Mouse (Mus musculus) heart, adult 2 months (tissue): ENCODE data around the gene Tacr2. TPM values are rescaled to one million over a fixed set of nuclear protein-coding genes. Genes with fewer than 3 reads are reported as not detected.

Source experiments
- DNase-seq, 2 experiments: peaks; one replicate each; pipeline ENCODE4 v3.0.0; 2021
- H3K27ac ChIP-seq: fragments of 200-600 bp; 2 replicates; pipeline ENCODE4 v1.8.1; 2022
- H3K27me3 ChIP-seq: fragments of 200-500 bp; 2 replicates; pipeline ENCODE4 v1.6.1; 2012; ENCODE audit warnings: mild to moderate bottlenecking, low read length, inconsistent platforms, mixed read lengths; ENCODE audit not compliant: control insufficient read depth, insufficient read depth
- H3K36me3 ChIP-seq: fragments of 200-500 bp; 2 replicates; pipeline ENCODE4 v1.6.1; 2012; ENCODE audit warnings: low read length, inconsistent platforms; ENCODE audit not compliant: control insufficient read depth, insufficient read depth
- H3K4me1 ChIP-seq: fragments of 200-500 bp; 2 replicates; pipeline ENCODE4 v1.6.1; 2011; ENCODE audit warnings: low read length; ENCODE audit not compliant: control insufficient read depth, insufficient read depth
- H3K4me3 ChIP-seq: fragments of 200-600 bp; 2 replicates; pipeline ENCODE4 v1.8.1; 2022
- H3K79me2 ChIP-seq: fragments of 200-500 bp; replicated peaks from 2 replicates; pipeline ENCODE4 v1.6.1; 2012; ENCODE audit warnings: mild to moderate bottlenecking, inconsistent platforms, low read length, moderate library complexity, mixed read lengths; ENCODE audit not compliant: control insufficient read depth, insufficient read depth
- H3K9ac ChIP-seq: fragments of 200-500 bp; 2 replicates; pipeline ENCODE4 v1.6.1; 2012; ENCODE audit warnings: low read depth, mild to moderate bottlenecking, control low read depth, inconsistent platforms, low read length, mixed read lengths
- CTCF ChIP-seq: fragments of 200-600 bp; IDR thresholded peaks from 2 replicates; pipeline ENCODE4 v1.8.1; 2022; ENCODE audit warnings: antibody characterized with exemption, mild to moderate bottlenecking, moderate library complexity
- EP300 ChIP-seq: fragments of 200-500 bp; IDR thresholded peaks from 2 replicates; pipeline ENCODE4 v1.6.1; 2011; ENCODE audit warnings: low read depth, low read length, control low read depth; ENCODE audit not compliant: insufficient read depth
- POLR2A ChIP-seq: fragments of 200-500 bp; IDR thresholded peaks from 2 replicates; pipeline ENCODE4 v1.6.1; 2011; ENCODE audit warnings: mild to moderate bottlenecking, low read depth, low read length, control low read depth; ENCODE audit not compliant: insufficient read depth
- WGBS: fragments of 180-500 bp; shearing (Covaris S2); methylation state at CpG from one replicate; pipeline ENCODE4 v1.1.7; 2018; 5-methylcytosine and 5-hydroxymethylcytosine counted together
- intact Hi-C: fragments of 180-260 bp; cut with DNase I; formaldehyde crosslinking; loops from one replicate; pipeline ENCODE4 v1.15.1; 2025
- long read RNA-seq: library from polyadenylated mRNA; stranded (forward); transcript quantifications from one replicate; pipeline ENCODE4 v2.0.0, GENCODE M21; 2021
- polyA plus RNA-seq: library from polyadenylated mRNA; depleted of rRNA; stranded (reverse); fragments of >200 nt; gene quantifications from 2 replicates; pipeline ENCODE4 v1.2.3, GENCODE M21; 2012; rRNA removed
- total RNA-seq, 2 experiments: library from RNA; stranded (reverse); gene quantifications; 2 replicates each; pipeline ENCODE4 v1.2.3; 2021

The Tacr2 gene
- total RNA-seq, result not detected
- not detected in 2 replicates for polyA plus RNA-seq
- long read RNA-seq, result 0 reads

DNA sequence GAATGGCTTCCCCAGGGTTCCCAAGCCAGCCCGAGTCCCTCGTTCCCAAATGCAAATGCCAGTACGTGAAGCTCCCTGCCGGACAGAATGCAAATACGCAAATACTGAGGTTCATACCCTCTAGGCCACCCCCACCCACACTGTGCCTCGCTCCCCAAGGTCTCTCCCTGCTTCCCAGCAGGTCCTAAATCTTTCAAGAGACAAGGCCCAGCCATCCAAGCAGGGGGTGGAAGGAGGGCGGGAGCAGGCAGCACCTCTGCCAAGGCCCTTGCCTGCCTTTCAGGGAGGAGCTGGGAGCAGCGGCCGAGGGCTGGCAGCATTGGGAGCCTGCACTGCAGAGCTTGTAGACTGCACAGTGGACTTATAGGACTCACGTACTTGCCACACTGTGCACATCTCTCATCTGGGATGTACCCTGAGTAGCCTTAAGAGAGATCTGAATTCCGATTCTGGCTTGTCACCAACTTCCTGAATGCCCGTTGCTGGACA, at the start of gene Tacr2:
Gene Tacr2 (plus strand): TSS at position 439 of the 489 bp plus-strand sequence.
- Histone ChIP-seq H3K36me3 (no peaks in the 10 kb centered on the region), H3K79me2 (no peaks in the 10 kb centered on the region), H3K4me3 (no peak within 1 kb of the TSS), H3K27ac (no peak within 1 kb of the TSS), H3K27me3 (no peaks in the 10 kb centered on the region), H3K9ac (no peak within 1 kb of the TSS), H3K4me1 (no peaks in the 10 kb centered on the region)
- DNase-seq, result no peak
- WGBS, result 67% methylated on average over 12 of the region's 12 CpGs
- intact Hi-C loops, result no loop called here
- TF ChIP-seq EP300, result no peak
- TF ChIP-seq POLR2A, result no peak
- TF ChIP-seq CTCF, result no peak

DNA sequence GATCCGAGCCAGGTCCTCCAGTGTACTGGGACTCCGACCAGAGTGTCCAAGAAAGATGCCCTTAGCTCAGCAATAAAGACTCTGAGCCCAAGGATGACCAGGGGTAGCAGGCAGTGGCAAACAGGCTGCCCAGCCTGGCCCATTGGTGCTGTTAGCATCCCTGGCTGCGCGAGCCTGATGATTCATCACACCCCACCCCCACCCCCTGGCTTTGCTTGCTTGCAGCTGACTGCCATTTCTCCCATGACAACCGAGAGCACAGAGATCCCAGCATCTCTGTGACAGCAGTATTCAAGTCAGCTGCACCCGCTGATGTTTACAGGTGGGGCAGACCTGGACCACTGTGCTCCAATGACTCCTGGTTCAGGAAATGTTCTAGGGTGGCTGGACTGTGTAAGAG, 49.7 kb upstream of the Tacr2 start:
- Histone ChIP-seq H3K27me3 (no peaks in the 10 kb centered on the region), H3K79me2 (no peaks in the 10 kb centered on the region), H3K4me1 (0 out of 2 replicates have a peak, but pooled peaks cover 2% of the 10 kb centered on the region), H3K27ac (no peak overlapping the region), H3K4me3 (no peak overlapping the region), H3K9ac (no peak overlapping the region), H3K36me3 (0 out of 2 replicates have a peak, but pooled peaks cover 2% of the 10 kb centered on the region)
- intact Hi-C loops, result no loop called here
- WGBS, result 68% methylated on average over 6 of the region's 6 CpGs
- TF ChIP-seq EP300, result no peak
- no peak for TF ChIP-seq CTCF
- TF ChIP-seq POLR2A, result no peak
- DNase-seq, result no peak

GRCm38 (mm10) chr10:62208241-62208896, 43.9 kb upstream of the Tacr2 start:
- no peak for DNase-seq
- TF ChIP-seq EP300 (no peak), POLR2A (no peak), CTCF (no peak)
- Histone ChIP-seq H3K27me3 (no peaks in the 10 kb centered on the region), H3K79me2 (no peaks in the 10 kb centered on the region), H3K27ac (no peak overlapping the region; the same call in 1 of the 2 replicates), H3K4me3 (no peak overlapping the region), H3K9ac (no peak overlapping the region), H3K4me1 (peaks cover 2% of the 10 kb centered on the region; the same call in 1 of the 2 replicates), H3K36me3 (no peaks in the 10 kb centered on the region)
- 40% methylated on average over 10 of the region's 10 CpGs for WGBS
- intact Hi-C loops, result no loop called here

GRCm38 (mm10) chr10:62211310-62211709, 40.9 kb upstream of the Tacr2 start:
- Histone ChIP-seq H3K27me3 (no peaks in the 10 kb centered on the region), H3K9ac (no peak overlapping the region), H3K27ac (no peak overlapping the region), H3K4me1 (peaks cover 3% of the 10 kb centered on the region), H3K4me3 (no peak overlapping the region), H3K36me3 (no peaks in the 10 kb centered on the region), H3K79me2 (no peaks in the 10 kb centered on the region)
- DNase-seq, result no peak
- WGBS, result 53% methylated on average over 6 of the region's 6 CpGs
- TF ChIP-seq EP300 (no peak), CTCF (no peak), POLR2A (no peak)
- intact Hi-C loops, result no loop called here

GRCm38 (mm10) chr10:62215169-62215616, 37.0 kb upstream of the Tacr2 start:
- no peak overlapping the region; the same call in 1 of the 2 replicates for H3K27ac ChIP-seq
- DNase-seq, result no peak
- H3K36me3 ChIP-seq, result no peaks in the 10 kb centered on the region; the same call in 1 of the 2 replicates
- H3K9ac ChIP-seq, result no peak overlapping the region
- TF ChIP-seq POLR2A (no peak), EP300 (no peak), CTCF (no peak)
- H3K4me1 ChIP-seq, result peaks cover 19% of the 10 kb centered on the region
- H3K4me3 ChIP-seq, result no peak overlapping the region
- H3K27me3 ChIP-seq, result no peaks in the 10 kb centered on the region
- intact Hi-C loops, result no loop called here
- no peaks in the 10 kb centered on the region for H3K79me2 ChIP-seq
- WGBS, result 52% methylated on average over 5 of the region's 5 CpGs

- no peaks in the 10 kb centered on the region for H3K27me3 ChIP-seq
- H3K27ac ChIP-seq, result no peak overlapping the region
- DNase-seq, result no peak
- no peak overlapping the region for H3K4me3 ChIP-seq
- no peak overlapping the region for H3K9ac ChIP-seq
- H3K79me2 ChIP-seq, result no peaks in the 10 kb centered on the region
- H3K36me3 ChIP-seq, result no peaks in the 10 kb centered on the region; the same call in 1 of the 2 replicates
- peaks cover 19% of the 10 kb centered on the region for H3K4me1 ChIP-seq
- WGBS, result 91% methylated on average over 8 of the region's 8 CpGs
- intact Hi-C loops, result no loop called here
- TF ChIP-seq CTCF, result no peak
- TF ChIP-seq EP300, result no peak
- no peak for TF ChIP-seq POLR2A
These were observed 36.6 kb upstream of the Tacr2 start for GRCm38 (mm10) chr10:62215633-62216032.
